Mouse (Mus musculus) cortical plate, adult 2 months (tissue): ENCODE data around the gene Fbxo42.

Source experiments
- CTCF ChIP-seq: fragments of 200-500 bp; IDR thresholded peaks from 2 replicates; pipeline ENCODE4 v1.5.1; 2011; ENCODE audit warnings: mild to moderate bottlenecking, control low read depth, low read length; ENCODE audit not compliant: insufficient read depth; ENCODE audit errors: extremely low read depth
- POLR2A ChIP-seq: fragments of 200-500 bp; IDR thresholded peaks from 2 replicates; pipeline ENCODE4 v1.6.1; 2011; ENCODE audit warnings: mild to moderate bottlenecking, low read length, control low read depth; ENCODE audit not compliant: insufficient read depth; ENCODE audit errors: extremely low read depth

DNA sequence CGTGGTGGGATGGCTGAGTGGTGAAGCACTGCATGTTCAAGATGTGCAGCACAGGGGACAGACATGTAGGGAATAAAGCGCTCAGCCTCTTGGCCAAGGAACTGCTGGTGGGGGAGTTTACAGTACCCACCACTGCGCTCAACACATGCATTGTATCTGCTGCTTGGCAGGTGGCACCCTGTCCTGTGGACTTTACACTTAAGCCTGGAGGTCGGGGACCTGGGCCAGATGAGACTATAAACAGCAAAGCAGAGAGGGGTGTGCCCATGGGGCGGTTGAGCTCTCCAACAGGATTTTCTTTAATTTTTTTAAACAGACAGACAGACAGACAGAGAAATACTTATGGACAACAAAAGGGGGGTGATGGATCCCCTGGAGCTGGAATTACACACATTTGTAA is 59.4 kb downstream of the Fbxo42 start:
- TF ChIP-seq CTCF, result no peak
- no peak for TF ChIP-seq POLR2A
